ENCODE assay signal across 24 mouse cellular contexts in genomic region chr6:38859819-38860218, GRCm38 (mm10). TPM values are rescaled to one million over a fixed set of nuclear protein-coding genes. Genes with fewer than 3 reads are reported as not detected.
DNase-seq lines count a peak whose midpoint lies in the region; ATAC-seq and TF ChIP-seq lines count a peak whose summit lies in the region.
"Had no signal": no experiment of that assay in that cellular context is flagged by ENCODE, and none has a peak within 500 bp of the region (broad histone marks: within the 10 kb centered on the region; RNA-seq: fewer than 3 reads in every experiment).

No protein-coding gene starts in this region.

- no peak overlapping the region for H3K4me2 ChIP-seq in liver, embryonic 11.5 days
- no peak overlapping the region for H3K4me2 ChIP-seq in liver, embryonic 15.5 days
- H3K4me2 ChIP-seq: embryonic facial prominence, embryonic 12.5 days; forebrain, embryonic 13.5 days; forebrain, embryonic 15.5 days had no signal

- peaks cover 22% of the 10 kb centered on the region for H3K4me1 ChIP-seq in kidney, adult 2 months (ENCODE audit: control insufficient read depth, insufficient read depth, low read length)
- H3K4me1 ChIP-seq in liver, embryonic 11.5 days (replicated peaks; ENCODE audit: control insufficient read depth, insufficient read depth, low read length) = peaks cover 54% of the 10 kb centered on the region
- peaks cover 68% of the 10 kb centered on the region for H3K4me1 ChIP-seq in liver, embryonic 15.5 days (replicated peaks)
- H3K4me1 ChIP-seq in limb, embryonic 10.5 days = peaks cover 13% of the 10 kb centered on the region; the same call in 1 of the 2 replicates
- H3K4me1 ChIP-seq: forebrain, embryonic 15.5 days had no signal

- no peak for ATAC-seq in liver, embryonic 11.5 days (replicated peaks; ENCODE audit: low FRiP score)
- no peak for ATAC-seq in liver, embryonic 15.5 days (ENCODE audit: insufficient read depth)
- ATAC-seq: activated CD4-positive, CD25-positive, alpha-beta regulatory T cell, adult 4 months; CD4-positive, CD25-positive, alpha-beta regulatory T cell, adult 4 months; forebrain, embryonic 13.5 days; forebrain, embryonic 15.5 days; Patski had no signal

- peak; percentile 61 for DNase-seq in heart, adult 11 months
- no peak for DNase-seq in heart, postnatal 4 days
- no peak for DNase-seq in kidney, adult 2 months
- no peak for DNase-seq in kidney, adult 11 months
- peak; percentile 25 for DNase-seq in liver, embryonic 11.5 days (ENCODE audit: low spot score)
- DNase-seq in liver = no peak
- DNase-seq in limb, embryonic 10.5 days (ENCODE audit: low spot score) = no peak
- DNase-seq: adrenal gland, adult 8-10 months; adrenal gland, postnatal 14 days; adrenal gland, postnatal 36 days; B cell, adult 2 months; cerebellum, adult 11-12 months; cerebellum, adult 2 months; cerebellum, adult 9-10 months had no signal

- TF ChIP-seq CTCF in kidney, adult 2 months (conservative IDR thresholded peaks at IDR 0.05; ENCODE audit: insufficient read depth, insufficient read length, low read depth, low read length) = no peak

- no peaks in the 10 kb centered on the region for H3K36me3 ChIP-seq in kidney, adult 2 months (ENCODE audit: control insufficient read depth, insufficient read depth, low read length)
- H3K36me3 ChIP-seq in liver, embryonic 11.5 days (ENCODE audit: control insufficient read depth, insufficient read depth, low read length) = no peaks in the 10 kb centered on the region
- H3K36me3 ChIP-seq in liver, embryonic 15.5 days (replicated peaks) = no peaks in the 10 kb centered on the region
- no peaks in the 10 kb centered on the region for H3K36me3 ChIP-seq in limb, embryonic 10.5 days
- H3K36me3 ChIP-seq: embryonic facial prominence, embryonic 10.5 days; embryonic facial prominence, embryonic 12.5 days; forebrain, embryonic 15.5 days had no signal

- H3K4me3 ChIP-seq in kidney, adult 2 months (ENCODE audit: insufficient read depth, low read depth, low read length) = no peak overlapping the region
- H3K4me3 ChIP-seq in liver, embryonic 11.5 days (ENCODE audit: low read depth, low read length) = no peak overlapping the region
- H3K4me3 ChIP-seq in liver, embryonic 15.5 days (replicated peaks) = no peak overlapping the region
- no peak overlapping the region for H3K4me3 ChIP-seq in limb, embryonic 10.5 days
- H3K4me3 ChIP-seq: embryonic facial prominence, embryonic 10.5 days; embryonic facial prominence, embryonic 12.5 days; forebrain, embryonic 13.5 days; forebrain, embryonic 15.5 days had no signal

- H3K27ac ChIP-seq in kidney, adult 2 months (ENCODE audit: insufficient read depth, low read depth, low read length) = peak overlapping the region; percentile 35; the same call in 1 of the 2 replicates
- no peak overlapping the region for H3K27ac ChIP-seq in liver, embryonic 11.5 days (ENCODE audit: low read depth, low read length)
- peak overlapping the region; percentile 24; the same call in 1 of the 2 replicates for H3K27ac ChIP-seq in liver, embryonic 15.5 days (replicated peaks)
- H3K27ac ChIP-seq in limb, embryonic 10.5 days = no peak overlapping the region
- H3K27ac ChIP-seq: embryonic facial prominence, embryonic 10.5 days; embryonic facial prominence, embryonic 12.5 days; forebrain, embryonic 13.5 days; forebrain, embryonic 15.5 days had no signal

- TF ChIP-seq POLR2A in kidney, adult 2 months (IDR thresholded peaks at IDR 0.05; ENCODE audit: low read depth, low read length) = no peak

- WGBS in kidney, adult 2 months = 90% methylated on average over 1 of the region's 1 CpGs
- 95% methylated on average over 1 of the region's 1 CpGs for WGBS in liver, embryonic 11.5 days
- WGBS in liver, embryonic 15.5 days (ENCODE audit: insufficient replicate concordance) = 89% methylated on average over 1 of the region's 1 CpGs
- WGBS in limb, embryonic 10.5 days = 93% methylated on average over 1 of the region's 1 CpGs

- H3K27me3 ChIP-seq in kidney, adult 2 months (replicated peaks; ENCODE audit: control insufficient read depth, insufficient read depth, low read length) = no peaks in the 10 kb centered on the region
- no peaks in the 10 kb centered on the region for H3K27me3 ChIP-seq in liver, embryonic 11.5 days (replicated peaks; ENCODE audit: control insufficient read depth, insufficient read depth, low read length)
- H3K27me3 ChIP-seq in liver, embryonic 15.5 days = no peaks in the 10 kb centered on the region
- no peaks in the 10 kb centered on the region for H3K27me3 ChIP-seq in limb, embryonic 10.5 days (ENCODE audit: low read depth, poor library complexity, severe bottlenecking)
- H3K27me3 ChIP-seq: CH12.LX; embryonic facial prominence, embryonic 12.5 days; forebrain, embryonic 13.5 days; forebrain, embryonic 15.5 days; Patski had no signal

- H3K9ac ChIP-seq in liver, embryonic 11.5 days (ENCODE audit: low read depth, low read length) = no peak overlapping the region
- H3K9ac ChIP-seq in liver, embryonic 15.5 days = no peak overlapping the region
- H3K9ac ChIP-seq: embryonic facial prominence, embryonic 12.5 days; forebrain, embryonic 13.5 days; forebrain, embryonic 15.5 days had no signal

- H3K9me3 ChIP-seq in liver, embryonic 11.5 days (ENCODE audit: control insufficient read depth, low read length) = no peaks in the 10 kb centered on the region
- H3K9me3 ChIP-seq in liver, embryonic 15.5 days (replicated peaks) = no peaks in the 10 kb centered on the region
- H3K9me3 ChIP-seq in limb, embryonic 10.5 days (replicated peaks) = no peaks in the 10 kb centered on the region
- H3K9me3 ChIP-seq: embryonic facial prominence, embryonic 10.5 days; embryonic facial prominence, embryonic 12.5 days; forebrain, embryonic 13.5 days; forebrain, embryonic 15.5 days; G1E had no signal

RNA-seq across cellular contexts. Expression of gene Tbxas1, which starts 15.4 kb away (rescaled TPM):
- 1 to 10 TPM in 1 of 2 experiments, under 1 TPM in 1; 0.72 to 1.2 TPM for total RNA-seq in heart, postnatal 4 days (2021)
- polyA plus RNA-seq in kidney, adult 2 months (2012; rRNA removed) = 19.5 and 21.5 TPM in 2 replicates
- polyA plus RNA-seq in liver, embryonic 11.5 days (2014; fragmentation: Nextera tagmentation; extraction: Ambion mirVana) = 11.5 and 12.0 TPM in 2 replicates
- 9.0 and 10.4 TPM in 2 replicates for polyA plus RNA-seq in liver, embryonic 15.5 days (2015; fragmentation: Nextera tagmentation; extraction: Ambion mirVana)
- 1.1 TPM in 2 replicates for polyA plus RNA-seq in limb, embryonic 10.5 days (2016; fragmentation: Nextera tagmentation; extraction: Ambion mirVana)
- total RNA-seq: CH12.LX had no signal

RNA-seq across cellular contexts. Expression of gene Hipk2, which starts 16.1 kb away (rescaled TPM):
- 10 to 100 TPM; 73.4 to 75.5 TPM for total RNA-seq in heart, postnatal 4 days (2021)
- polyA plus RNA-seq in kidney, adult 2 months (2012; rRNA removed) = 46.4 and 50.8 TPM in 2 replicates
- 21.4 and 27.4 TPM in 2 replicates for polyA plus RNA-seq in liver, embryonic 11.5 days (2014; fragmentation: Nextera tagmentation; extraction: Ambion mirVana)
- 18.0 and 23.4 TPM in 2 replicates for polyA plus RNA-seq in liver, embryonic 15.5 days (2015; fragmentation: Nextera tagmentation; extraction: Ambion mirVana)
- polyA plus RNA-seq in limb, embryonic 10.5 days (2016; fragmentation: Nextera tagmentation; extraction: Ambion mirVana) = 20.6 and 21.8 TPM in 2 replicates

Comparison
In these comparisons a context has a peak if more than half of its experiments do, and no peak if none do; other contexts are left out.
1. DNase-seq: peak in heart, adult 11 months (single experiment) and liver, embryonic 11.5 days (single experiment); none in heart, postnatal 4 days (single experiment), kidney, adult 2 months (single experiment), kidney, adult 11 months (single experiment), liver (single experiment) and limb, embryonic 10.5 days (single experiment).
2. H3K27ac ChIP-seq: peak in kidney, adult 2 months (single experiment) and liver, embryonic 15.5 days (single experiment); none in liver, embryonic 11.5 days (single experiment) and limb, embryonic 10.5 days (single experiment).